Mouse (Mus musculus): ENCODE data around the gene Nsun3. TPM values are rescaled to one million over a fixed set of nuclear protein-coding genes. Genes with fewer than 3 reads are reported as not detected.

Nsun3 gene
- polyA plus RNA-seq, 1 experiment from 2014 or later: 9.4 TPM

GRCm38 (mm10) chr16:62776034-62776433 is 10.6 kb downstream of the Nsun3 start:
- 81% methylated on average over 11 of the region's 11 CpGs for WGBS
- no peak overlapping the region for H3K27ac ChIP-seq (ENCODE audit: low read length)
- no peaks in the 10 kb centered on the region for H3K36me3 ChIP-seq (ENCODE audit: control insufficient read depth, insufficient read depth, low read length)
- no peak overlapping the region for H3K4me2 ChIP-seq (ENCODE audit: low read depth, low read length)
- no peaks in the 10 kb centered on the region for H3K9me3 ChIP-seq (replicated peaks; ENCODE audit: control insufficient read depth, low read length)
- no peaks in the 10 kb centered on the region for H3K4me1 ChIP-seq (ENCODE audit: control insufficient read depth, insufficient read depth, low read length)
- H3K9ac ChIP-seq (ENCODE audit: low read length): no peak overlapping the region
- no peaks in the 10 kb centered on the region for H3K27me3 ChIP-seq (ENCODE audit: control insufficient read depth, insufficient read depth, low read length)
- ATAC-seq (ENCODE audit: insufficient read depth, low FRiP score): no peak
- H3K4me3 ChIP-seq (replicated peaks; ENCODE audit: low read length): no peak overlapping the region

GRCm38 (mm10) chr16:62773462-62773861 is 13.2 kb downstream of the Nsun3 start:
- Histone ChIP-seq H3K27me3 (ENCODE audit: control insufficient read depth, insufficient read depth, low read length) (no peaks in the 10 kb centered on the region), H3K36me3 (ENCODE audit: control insufficient read depth, insufficient read depth, low read length) (no peaks in the 10 kb centered on the region), H3K4me1 (ENCODE audit: control insufficient read depth, insufficient read depth, low read length) (no peaks in the 10 kb centered on the region), H3K9me3 (replicated peaks; ENCODE audit: control insufficient read depth, low read length) (no peaks in the 10 kb centered on the region), H3K4me3 (replicated peaks; ENCODE audit: low read length) (no peak overlapping the region), H3K4me2 (ENCODE audit: low read depth, low read length) (no peak overlapping the region), H3K9ac (ENCODE audit: low read length) (no peak overlapping the region), H3K27ac (ENCODE audit: low read length) (no peak overlapping the region)
- 86% methylated on average over 4 of the region's 4 CpGs for WGBS
- no peak for ATAC-seq (ENCODE audit: insufficient read depth, low FRiP score)

GRCm38 (mm10) chr16:62758340-62758739 is 28.3 kb downstream of the Nsun3 start:
- ATAC-seq (ENCODE audit: insufficient read depth, low FRiP score): no peak
- WGBS: 98% methylated on average over 2 of the region's 2 CpGs

GRCm38 (mm10) chr16:62755307-62755706 is 31.3 kb downstream of the Nsun3 start:
- 88% methylated on average over 6 of the region's 6 CpGs for WGBS
- Histone ChIP-seq H3K9ac (ENCODE audit: low read length) (no peak overlapping the region), H3K9me3 (replicated peaks; ENCODE audit: control insufficient read depth, low read length) (no peaks in the 10 kb centered on the region), H3K27me3 (ENCODE audit: control insufficient read depth, insufficient read depth, low read length) (no peaks in the 10 kb centered on the region), H3K4me3 (replicated peaks; ENCODE audit: low read length) (no peak overlapping the region), H3K4me2 (ENCODE audit: low read depth, low read length) (no peak overlapping the region), H3K27ac (ENCODE audit: low read length) (no peak overlapping the region), H3K4me1 (ENCODE audit: control insufficient read depth, insufficient read depth, low read length) (no peaks in the 10 kb centered on the region), H3K36me3 (ENCODE audit: control insufficient read depth, insufficient read depth, low read length) (peaks cover 4% of the 10 kb centered on the region; the same call in 1 of the 2 replicates)
- no peak for ATAC-seq (ENCODE audit: insufficient read depth, low FRiP score)

More at GRCm38 (mm10) chr16:62758340-62758739, 28.3 kb downstream of the Nsun3 start:
- Histone ChIP-seq H3K36me3 (ENCODE audit: control insufficient read depth, insufficient read depth, low read length) (peaks cover 4% of the 10 kb centered on the region; the same call in 1 of the 2 replicates), H3K27ac (ENCODE audit: low read length) (no peak overlapping the region), H3K4me2 (ENCODE audit: low read depth, low read length) (no peak overlapping the region), H3K9ac (ENCODE audit: low read length) (no peak overlapping the region), H3K4me3 (replicated peaks; ENCODE audit: low read length) (no peak overlapping the region), H3K27me3 (ENCODE audit: control insufficient read depth, insufficient read depth, low read length) (no peaks in the 10 kb centered on the region), H3K9me3 (replicated peaks; ENCODE audit: control insufficient read depth, low read length) (no peaks in the 10 kb centered on the region), H3K4me1 (ENCODE audit: control insufficient read depth, insufficient read depth, low read length) (no peaks in the 10 kb centered on the region)

GRCm38 (mm10) chr16:62753597-62753996 is 33.0 kb downstream of the Nsun3 start:
- peaks cover 4% of the 10 kb centered on the region; the same call in 1 of the 2 replicates for H3K36me3 ChIP-seq (ENCODE audit: control insufficient read depth, insufficient read depth, low read length)
- no peak for ATAC-seq (ENCODE audit: insufficient read depth, low FRiP score)
- no peaks in the 10 kb centered on the region for H3K27me3 ChIP-seq (ENCODE audit: control insufficient read depth, insufficient read depth, low read length)
- no peak overlapping the region for H3K9ac ChIP-seq (ENCODE audit: low read length)
- H3K4me2 ChIP-seq (ENCODE audit: low read depth, low read length): no peak overlapping the region
- no peak overlapping the region for H3K4me3 ChIP-seq (replicated peaks; ENCODE audit: low read length)
- no peaks in the 10 kb centered on the region for H3K4me1 ChIP-seq (ENCODE audit: control insufficient read depth, insufficient read depth, low read length)
- no peak overlapping the region for H3K27ac ChIP-seq (ENCODE audit: low read length)
- 67% methylated on average over 1 of the region's 1 CpGs for WGBS
- H3K9me3 ChIP-seq (replicated peaks; ENCODE audit: control insufficient read depth, low read length): no peaks in the 10 kb centered on the region

GRCm38 (mm10) chr16:62753079-62753478 is 33.5 kb downstream of the Nsun3 start:
- no peaks in the 10 kb centered on the region for H3K27me3 ChIP-seq (ENCODE audit: control insufficient read depth, insufficient read depth, low read length)
- H3K4me3 ChIP-seq (replicated peaks; ENCODE audit: low read length): no peak overlapping the region
- no peaks in the 10 kb centered on the region for H3K36me3 ChIP-seq (ENCODE audit: control insufficient read depth, insufficient read depth, low read length)
- no peak for ATAC-seq (ENCODE audit: insufficient read depth, low FRiP score)
- no peak overlapping the region for H3K9ac ChIP-seq (ENCODE audit: low read length)
- H3K9me3 ChIP-seq (replicated peaks; ENCODE audit: control insufficient read depth, low read length): no peaks in the 10 kb centered on the region
- no peak overlapping the region for H3K4me2 ChIP-seq (ENCODE audit: low read depth, low read length)
- H3K27ac ChIP-seq (ENCODE audit: low read length): no peak overlapping the region
- H3K4me1 ChIP-seq (ENCODE audit: control insufficient read depth, insufficient read depth, low read length): no peaks in the 10 kb centered on the region
- WGBS: 86% methylated on average over 4 of the region's 4 CpGs

GRCm38 (mm10) chr16:62745875-62746274 is 40.7 kb downstream of the Nsun3 start:
- no peak overlapping the region for H3K4me2 ChIP-seq (ENCODE audit: low read depth, low read length)
- H3K9ac ChIP-seq (ENCODE audit: low read length): no peak overlapping the region
- H3K27me3 ChIP-seq (ENCODE audit: control insufficient read depth, insufficient read depth, low read length): no peaks in the 10 kb centered on the region
- H3K4me1 ChIP-seq (ENCODE audit: control insufficient read depth, insufficient read depth, low read length): no peaks in the 10 kb centered on the region
- ATAC-seq (ENCODE audit: insufficient read depth, low FRiP score): no peak
- H3K36me3 ChIP-seq (ENCODE audit: control insufficient read depth, insufficient read depth, low read length): no peaks in the 10 kb centered on the region
- no peaks in the 10 kb centered on the region for H3K9me3 ChIP-seq (replicated peaks; ENCODE audit: control insufficient read depth, low read length)
- 63% methylated on average over 2 of the region's 2 CpGs for WGBS
- H3K27ac ChIP-seq (ENCODE audit: low read length): no peak overlapping the region
- H3K4me3 ChIP-seq (replicated peaks; ENCODE audit: low read length): no peak overlapping the region

GRCm38 (mm10) chr16:62734359-62734758 is 52.3 kb downstream of the Nsun3 start:
- Histone ChIP-seq H3K27ac (ENCODE audit: low read length) (no peak overlapping the region), H3K4me2 (ENCODE audit: low read depth, low read length) (no peak overlapping the region), H3K4me3 (replicated peaks; ENCODE audit: low read length) (no peak overlapping the region), H3K9me3 (replicated peaks; ENCODE audit: control insufficient read depth, low read length) (no peaks in the 10 kb centered on the region), H3K9ac (ENCODE audit: low read length) (no peak overlapping the region), H3K36me3 (ENCODE audit: control insufficient read depth, insufficient read depth, low read length) (0 out of 2 replicates have a peak, but pooled peaks cover 4% of the 10 kb centered on the region), H3K4me1 (ENCODE audit: control insufficient read depth, insufficient read depth, low read length) (no peaks in the 10 kb centered on the region), H3K27me3 (ENCODE audit: control insufficient read depth, insufficient read depth, low read length) (no peaks in the 10 kb centered on the region)
- 83% methylated on average over 1 of the region's 1 CpGs for whole genome bisulfite sequencing
- no peak for ATAC-seq (ENCODE audit: insufficient read depth, low FRiP score)

- 0 out of 2 replicates have a peak, but pooled peaks cover 4% of the 10 kb centered on the region for H3K9me3 ChIP-seq (replicated peaks; ENCODE audit: control insufficient read depth, low read length)
- ATAC-seq (ENCODE audit: insufficient read depth, low FRiP score): no peak
Observed at GRCm38 (mm10) chr16:62730291-62730690, 56.3 kb downstream of the Nsun3 start.

More at GRCm38 (mm10) chr16:62730291-62730690, 56.3 kb downstream of the Nsun3 start:
- Histone ChIP-seq H3K9ac (ENCODE audit: low read length) (no peak overlapping the region), H3K4me3 (replicated peaks; ENCODE audit: low read length) (no peak overlapping the region), H3K4me1 (ENCODE audit: control insufficient read depth, insufficient read depth, low read length) (no peaks in the 10 kb centered on the region), H3K36me3 (ENCODE audit: control insufficient read depth, insufficient read depth, low read length) (0 out of 2 replicates have a peak, but pooled peaks cover 4% of the 10 kb centered on the region), H3K27ac (ENCODE audit: low read length) (no peak overlapping the region), H3K27me3 (ENCODE audit: control insufficient read depth, insufficient read depth, low read length) (no peaks in the 10 kb centered on the region), H3K4me2 (ENCODE audit: low read depth, low read length) (no peak overlapping the region)
- 85% methylated on average over 4 of the region's 4 CpGs for WGBS
